Mouse (Mus musculus): ENCODE results near the gene Sgpp1.

- TF ChIP-seq GATA1 (IDR thresholded peaks at IDR 0.05; ENCODE audit: borderline replicate concordance, low read length): no peak; the same call in 2 of the 3 replicates
- no peak for TF ChIP-seq FLI1 (IDR thresholded peaks at IDR 0.05; ENCODE audit: low read length)
Observed at GRCm38 (mm10) chr12:75765751-75766150, 30.2 kb upstream of the Sgpp1 start.

Measured in megakaryocyte, embryonic 14.5 days (primary cell).